Mouse (Mus musculus) urinary bladder, postnatal 4 days (tissue): ENCODE measurements around the gene Soat2.
A peak's percentile ranks its signal among the peaks of the same experiment; 100 is the strongest.

Experiments used
- DNase-seq, 2 experiments: peaks; one replicate each; pipeline ENCODE4 v3.0.0; 2021 to 2022; ENCODE audit warnings: low spot score in 2 of 2

Gene Soat2

DNA sequence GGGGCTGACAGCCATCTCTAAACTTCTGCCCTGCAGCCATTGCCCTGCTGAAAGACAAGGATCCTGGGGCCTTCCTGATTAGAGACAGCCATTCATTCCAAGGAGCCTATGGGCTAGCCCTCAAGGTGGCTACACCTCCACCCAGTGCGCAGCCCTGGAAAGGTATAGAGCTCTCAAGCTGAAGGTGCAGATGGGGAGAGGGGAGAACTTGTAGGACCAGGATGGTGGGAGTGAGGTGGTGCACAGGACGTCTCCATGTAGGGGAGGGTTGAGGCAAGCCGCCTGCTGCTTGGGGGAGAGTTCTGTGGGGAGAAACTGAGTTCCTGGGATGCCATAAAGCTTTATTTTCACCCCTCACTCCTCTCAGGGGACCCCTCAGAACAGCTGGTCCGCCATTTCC, 36.7 kb upstream of the Soat2 start:
- no peak for DNase-seq

DNA sequence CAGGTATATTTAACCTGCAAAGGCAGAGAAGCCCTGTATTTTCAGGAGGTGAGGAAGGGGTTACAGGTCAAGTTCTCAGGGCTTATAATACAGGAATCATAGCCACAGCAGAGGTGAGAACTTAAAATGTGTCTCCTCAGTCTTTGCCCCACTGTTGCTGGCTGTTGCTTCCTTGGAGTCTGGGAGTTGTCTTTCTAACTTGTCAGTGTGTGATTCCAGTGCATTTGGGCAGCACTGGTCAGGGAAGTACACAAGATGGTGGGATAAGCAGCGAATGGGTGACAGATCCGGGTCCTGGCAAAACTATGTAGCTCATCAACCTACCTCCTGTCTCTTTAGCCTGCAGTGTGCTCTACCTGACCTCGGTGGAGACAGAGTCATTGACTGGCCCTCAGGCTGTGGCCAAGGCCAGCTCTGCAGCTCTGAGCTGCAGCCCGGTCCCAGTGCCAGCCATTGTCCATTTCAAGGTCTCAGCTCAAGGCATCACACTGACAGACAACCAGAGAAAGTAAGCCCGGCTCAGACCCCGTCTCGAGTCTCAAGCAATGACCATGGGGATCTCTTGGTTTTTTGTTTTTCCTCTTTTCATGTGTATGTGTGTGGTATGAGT, 35.6 kb upstream of the Soat2 start:
- no peak for DNase-seq

DNA sequence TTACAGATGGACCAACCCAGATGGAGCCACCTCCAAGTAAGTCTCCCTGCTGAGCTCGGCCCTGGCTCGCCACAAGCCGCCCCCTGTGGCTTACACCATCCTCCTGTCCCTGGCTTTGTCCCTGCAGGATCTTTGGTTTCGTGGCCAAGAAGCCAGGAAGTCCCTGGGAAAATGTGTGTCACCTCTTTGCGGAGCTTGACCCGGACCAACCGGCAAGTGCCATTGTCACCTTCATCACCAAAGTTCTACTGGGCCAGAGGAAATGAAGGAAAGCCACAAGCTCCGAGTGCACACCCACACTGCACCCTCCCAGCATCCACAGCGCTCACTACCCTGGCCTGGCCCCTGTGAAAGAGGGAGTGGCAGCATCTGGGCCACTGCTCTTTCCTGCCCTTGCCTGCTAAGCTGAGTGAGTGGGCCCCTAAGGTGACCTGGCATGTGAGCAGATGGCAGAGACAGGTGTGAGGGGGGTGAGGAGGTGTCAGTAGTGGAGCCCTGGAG, 34.5 kb upstream of the Soat2 start:
- no peak for DNase-seq

DNA sequence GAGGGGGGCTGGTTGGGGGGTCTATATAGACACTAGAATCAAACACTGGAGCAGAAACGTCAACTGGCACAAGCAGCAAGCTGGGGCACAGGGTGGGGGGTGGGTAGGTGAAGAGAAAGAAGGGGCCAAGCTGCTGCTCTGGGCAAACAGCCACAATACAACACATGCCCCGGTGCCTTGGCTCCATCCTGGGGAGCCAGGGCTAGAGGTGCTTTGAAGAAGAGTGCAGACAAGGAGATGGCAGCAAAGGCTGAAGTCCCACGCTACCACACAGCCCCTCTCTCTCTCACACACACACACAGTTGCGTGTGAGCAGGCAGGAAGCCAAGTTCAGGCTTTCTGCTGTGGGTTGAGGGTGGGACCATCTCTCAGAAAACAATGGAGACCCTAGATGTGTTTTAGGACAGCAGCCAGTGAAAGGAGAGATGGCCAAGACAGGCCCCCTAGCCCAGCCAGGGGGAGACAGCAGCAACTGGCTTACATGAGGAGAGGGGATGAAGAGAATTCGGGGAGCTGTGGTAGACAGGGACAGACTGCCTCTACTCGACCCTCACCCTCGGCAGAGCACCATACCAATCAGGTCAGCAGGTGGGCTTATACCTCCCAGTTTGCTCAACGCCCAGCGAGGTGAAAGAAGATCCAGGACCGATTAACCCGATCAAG, 33.4 kb upstream of the Soat2 start:
- DNase-seq: no peak

DNA sequence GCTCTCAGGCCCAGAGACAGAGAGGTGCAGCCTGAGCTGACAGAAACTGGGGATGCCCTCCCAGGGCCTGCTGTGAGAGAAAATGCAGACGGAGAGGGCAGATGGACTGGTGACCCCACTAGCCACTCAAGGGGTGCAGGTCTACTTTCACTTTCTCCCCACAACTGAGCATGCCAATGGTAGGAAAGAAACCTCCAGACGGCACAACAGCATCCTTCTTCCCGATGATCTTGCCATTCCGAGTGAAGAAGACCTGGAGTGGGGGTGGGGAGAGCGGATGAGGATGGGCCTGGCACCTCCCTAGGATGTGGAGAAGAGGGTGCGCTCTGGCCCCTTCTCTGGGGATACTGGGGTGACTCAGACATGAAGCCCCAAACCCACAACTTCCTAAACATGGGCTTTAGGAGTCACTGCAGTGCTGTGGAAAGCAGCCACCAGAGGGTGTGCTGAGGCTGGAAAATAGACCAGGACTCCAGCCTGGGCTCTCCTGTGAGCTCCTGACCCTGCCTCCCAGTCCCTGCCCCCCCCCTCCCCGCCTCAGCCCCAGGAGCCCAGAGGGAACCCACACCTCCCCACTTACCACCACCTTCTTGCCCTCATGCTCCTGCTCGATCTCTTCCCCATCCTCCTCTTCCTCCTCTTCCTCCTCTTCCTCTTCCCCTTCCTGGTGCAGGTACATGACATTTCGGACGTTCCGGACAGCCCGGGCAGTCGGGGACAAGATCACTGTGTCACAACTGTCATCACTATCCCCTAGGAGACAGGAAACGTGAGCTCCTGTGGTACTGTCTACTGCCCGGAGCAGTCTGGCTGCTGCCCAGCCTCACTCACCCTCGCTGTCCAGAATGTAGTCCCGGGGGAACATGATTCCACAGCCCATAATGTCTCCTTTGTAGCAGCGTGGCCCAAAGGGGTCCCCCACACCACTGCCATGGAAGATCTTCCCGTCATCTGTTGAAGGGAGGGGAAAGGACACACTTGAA, 32.6 kb upstream of the Soat2 start:
- no peak for DNase-seq

DNA sequence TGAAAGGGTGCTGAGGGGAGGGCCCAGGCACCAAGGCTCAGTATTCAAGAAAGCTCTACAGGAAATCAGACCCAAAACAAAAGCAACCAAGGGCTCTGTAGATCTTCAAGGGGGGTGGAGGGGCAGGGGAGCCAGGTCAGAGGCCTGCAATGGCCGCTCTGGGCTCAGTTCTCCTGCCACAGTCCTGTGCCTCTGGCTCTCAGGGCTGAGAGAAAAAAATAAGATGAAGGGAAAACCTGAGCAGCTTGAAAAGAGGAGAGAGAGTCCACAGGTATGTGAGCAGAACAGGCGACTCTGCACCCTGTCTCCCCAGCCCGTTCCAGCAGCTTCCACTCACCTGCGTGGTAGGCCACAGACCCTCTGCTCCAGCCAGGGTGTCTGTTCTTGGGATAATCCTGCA, 31.7 kb upstream of the Soat2 start:
- no peak for DNase-seq

DNA sequence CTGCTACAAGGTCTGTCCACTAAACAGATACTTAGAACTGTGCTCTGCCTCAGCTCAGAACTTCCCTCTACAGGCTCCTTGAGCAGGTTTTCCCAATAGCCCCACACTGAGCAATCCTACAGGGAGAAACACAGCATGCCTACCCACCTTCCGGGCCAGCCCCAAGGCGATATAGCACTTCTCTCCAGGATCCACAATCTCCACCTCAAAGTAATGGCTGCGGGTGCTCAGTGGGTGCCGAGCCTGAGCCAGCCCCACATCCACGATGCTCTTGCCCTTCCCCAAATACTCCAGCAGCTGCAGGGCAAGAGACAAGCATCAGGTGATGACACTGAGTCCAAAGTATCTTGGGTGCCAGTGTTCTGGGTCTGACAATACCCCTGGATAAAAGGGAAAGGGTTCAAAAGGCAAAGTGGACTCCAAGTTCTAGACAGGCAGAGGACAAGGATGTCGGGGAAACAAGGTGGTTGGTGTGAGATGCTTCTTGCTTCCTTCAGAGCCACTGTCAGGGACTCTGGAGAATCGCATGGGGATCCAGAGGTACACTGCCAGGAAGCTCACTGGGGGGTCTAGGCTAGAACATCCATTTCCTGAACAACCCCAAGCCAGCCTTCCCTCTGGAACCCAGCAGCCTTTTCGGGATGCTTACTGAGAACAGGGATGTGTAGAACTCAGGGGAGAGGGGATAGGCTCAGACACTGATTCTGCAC, 31.1 kb upstream of the Soat2 start:
- no peak for DNase-seq

DNA sequence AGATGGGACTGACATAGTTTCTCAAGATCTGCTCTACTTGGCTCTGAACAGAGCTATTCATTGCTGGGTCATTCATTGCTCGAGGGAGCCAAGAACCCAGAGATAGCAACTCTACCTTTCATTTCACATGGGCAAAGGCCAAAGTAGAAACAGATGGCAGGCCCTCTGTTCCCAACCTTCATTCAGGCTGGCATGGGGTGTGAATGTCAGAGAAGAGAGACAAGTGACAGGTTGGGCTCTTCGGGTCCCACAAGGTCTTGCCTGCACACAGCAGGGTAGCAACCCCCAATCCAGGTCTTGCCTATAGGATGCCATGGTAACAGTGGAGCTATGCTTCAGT, 30.5 kb upstream of the Soat2 start:
- no peak for DNase-seq

DNA sequence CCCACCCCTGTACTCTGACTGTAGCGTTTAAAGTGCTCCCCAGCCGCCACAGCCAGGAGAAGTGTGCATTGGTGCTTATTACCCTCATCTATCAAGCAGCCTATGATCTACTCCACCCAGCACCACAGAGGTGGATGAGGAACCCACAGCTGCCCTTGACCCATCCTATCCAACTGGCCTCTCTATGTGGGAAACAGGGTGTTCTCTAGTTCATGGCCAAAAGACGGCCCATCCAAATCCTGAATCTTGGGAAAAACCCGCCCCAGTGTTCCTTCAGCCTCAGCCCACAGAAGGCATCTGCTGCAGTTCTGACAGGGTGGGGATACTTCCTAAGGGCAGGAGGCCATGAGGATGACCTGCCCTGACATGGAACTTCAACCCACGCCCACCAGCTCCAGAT, 29.8 kb upstream of the Soat2 start:
- peak in 1 of 2 experiments; percentile 57 for DNase-seq

DNA sequence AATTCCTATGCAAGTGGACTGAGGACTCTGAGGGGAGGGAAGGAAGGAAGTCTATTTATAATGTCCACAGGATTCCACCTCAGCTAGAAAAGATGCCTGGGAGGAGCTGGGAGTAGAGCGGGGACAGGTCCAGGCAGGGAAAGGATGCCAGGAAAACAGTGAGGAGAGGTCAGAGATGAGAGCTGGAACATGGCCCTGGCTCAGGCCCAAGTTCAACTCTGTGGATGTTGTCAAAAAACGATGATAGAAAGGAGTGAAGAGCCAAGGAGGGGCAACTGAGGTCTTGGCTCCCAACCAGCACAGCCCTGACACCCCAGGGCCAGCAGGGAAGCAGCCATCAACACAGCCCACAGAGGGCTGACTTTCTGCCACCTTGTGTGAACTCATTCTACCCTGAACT, 24.0 kb upstream of the Soat2 start:
- DNase-seq: no peak

DNA sequence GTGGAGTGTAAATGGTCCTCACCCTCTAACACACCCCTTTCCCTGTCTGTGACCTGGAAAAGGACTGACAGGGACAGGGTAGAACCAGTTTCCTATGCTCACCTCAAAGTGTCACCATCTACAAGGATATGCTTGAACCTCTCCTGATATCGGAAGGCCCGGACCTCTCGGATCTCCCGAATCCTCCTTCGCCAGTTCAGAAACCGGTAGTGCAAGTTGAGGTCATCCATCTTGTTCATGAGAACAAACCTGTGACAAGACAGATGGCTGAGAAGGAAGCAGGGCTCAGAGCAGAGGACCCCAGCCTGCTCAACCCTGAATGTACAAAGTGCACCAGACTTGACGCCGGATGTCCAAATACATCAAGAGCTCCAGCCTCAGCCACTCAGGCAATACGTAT, 17.0 kb upstream of the Soat2 start:
- DNase-seq: no peak

DNA sequence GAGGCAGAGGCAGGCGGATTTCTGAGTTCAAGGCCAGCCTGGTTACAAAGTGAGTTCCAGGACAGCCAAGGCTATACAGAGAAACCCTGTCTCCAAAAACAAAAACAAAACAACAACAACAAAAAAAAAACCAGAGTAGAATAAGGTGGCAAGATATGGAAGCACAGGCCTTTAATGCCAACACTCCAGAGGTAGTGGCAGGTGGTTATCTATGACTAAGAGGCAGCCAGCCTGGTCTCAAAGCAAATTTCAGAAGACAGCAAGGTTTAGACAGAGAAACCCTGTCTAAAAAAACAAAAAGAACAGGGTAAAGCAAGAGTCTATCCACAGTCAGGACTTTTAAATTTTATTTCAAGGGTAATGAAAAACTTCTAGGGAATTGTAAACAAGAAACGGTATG, 15.6 kb upstream of the Soat2 start:
- DNase-seq: no peak

DNA sequence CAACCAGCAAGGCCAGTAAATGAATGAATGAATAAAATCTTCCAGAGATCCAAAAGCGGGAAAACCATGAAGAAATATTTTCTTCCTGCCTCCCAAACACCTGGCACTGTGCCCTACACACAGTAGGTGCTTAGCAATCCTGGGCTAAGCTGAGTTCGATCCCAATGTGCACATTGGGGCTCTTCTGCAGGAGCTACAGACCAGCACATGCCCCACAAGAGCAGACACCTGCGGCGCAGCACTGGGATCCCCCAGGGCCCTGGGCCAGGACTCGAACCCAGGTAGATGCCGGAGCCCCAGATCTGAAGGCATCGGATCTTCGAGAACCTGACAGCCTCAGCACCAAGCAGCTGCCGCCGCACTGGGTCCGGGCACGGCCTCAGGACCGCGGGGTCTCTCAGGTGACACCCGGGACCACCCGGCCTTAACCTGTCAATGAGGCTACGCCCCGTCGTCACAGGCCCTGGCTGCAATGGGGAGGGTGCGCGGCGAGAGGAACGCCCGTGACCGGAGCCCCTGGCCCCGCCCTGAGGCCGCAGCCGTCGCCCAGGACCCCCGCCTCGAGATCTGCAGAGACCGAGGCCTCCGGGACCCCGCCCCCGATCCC, 14.7 kb upstream of the Soat2 start:
- no peak for DNase-seq

DNA sequence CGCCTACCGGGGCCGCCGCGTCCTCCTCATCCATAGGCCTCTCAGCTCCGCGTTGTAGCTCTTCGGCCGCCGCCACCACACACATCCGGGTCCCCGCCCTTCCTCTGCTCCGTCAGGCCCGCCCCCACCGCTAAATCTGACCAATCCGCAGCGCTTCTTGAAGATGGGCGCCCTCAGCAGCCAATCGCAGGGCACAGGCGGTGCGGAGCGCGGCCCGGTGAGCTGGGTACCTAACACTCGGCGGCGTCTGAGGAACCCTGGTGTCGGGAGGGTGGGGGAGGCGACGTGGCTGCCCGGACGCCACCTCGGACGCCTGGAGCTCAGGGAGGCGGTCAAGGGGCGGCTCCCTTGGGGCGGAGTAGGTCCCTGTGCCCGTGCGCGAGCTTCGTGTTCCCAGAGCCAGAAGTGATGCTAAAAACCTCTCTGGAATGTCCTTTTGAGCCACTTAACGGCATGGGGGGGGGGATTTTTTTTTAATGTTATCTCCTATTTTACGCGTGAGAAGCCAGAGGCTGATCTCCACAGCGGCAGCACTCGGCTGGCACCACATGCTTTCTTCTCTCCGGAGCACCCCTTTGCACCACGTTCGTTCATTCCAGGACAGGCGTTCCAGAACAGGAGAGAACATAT, 14.1 kb upstream of the Soat2 start, which contains the start of gene Spryd3:
Gene Spryd3, minus strand, starts transcription at position 106 of the 630 bp plus-strand sequence.
- peak; percentile 96 to 97 for DNase-seq

DNA sequence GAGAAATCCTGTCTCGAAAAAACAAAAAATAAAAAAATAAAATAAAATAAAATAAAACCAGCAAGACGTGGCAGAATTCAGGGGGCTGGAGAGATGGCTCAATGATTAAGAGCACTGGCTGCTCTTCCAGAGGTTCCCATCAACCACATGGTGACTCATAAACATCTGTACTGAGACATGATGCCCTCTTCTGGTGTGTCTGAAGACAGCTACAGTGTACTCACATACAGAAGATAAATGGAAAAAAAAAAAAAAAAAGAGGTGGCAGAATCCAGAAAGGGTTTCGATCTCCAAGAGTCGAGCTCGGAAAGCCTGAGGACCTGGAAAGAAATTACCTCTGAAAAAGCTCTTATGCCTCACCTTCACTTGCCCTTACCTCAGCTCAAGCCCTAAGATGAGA, 9.2 kb upstream of the Soat2 start:
- DNase-seq: no peak

DNA sequence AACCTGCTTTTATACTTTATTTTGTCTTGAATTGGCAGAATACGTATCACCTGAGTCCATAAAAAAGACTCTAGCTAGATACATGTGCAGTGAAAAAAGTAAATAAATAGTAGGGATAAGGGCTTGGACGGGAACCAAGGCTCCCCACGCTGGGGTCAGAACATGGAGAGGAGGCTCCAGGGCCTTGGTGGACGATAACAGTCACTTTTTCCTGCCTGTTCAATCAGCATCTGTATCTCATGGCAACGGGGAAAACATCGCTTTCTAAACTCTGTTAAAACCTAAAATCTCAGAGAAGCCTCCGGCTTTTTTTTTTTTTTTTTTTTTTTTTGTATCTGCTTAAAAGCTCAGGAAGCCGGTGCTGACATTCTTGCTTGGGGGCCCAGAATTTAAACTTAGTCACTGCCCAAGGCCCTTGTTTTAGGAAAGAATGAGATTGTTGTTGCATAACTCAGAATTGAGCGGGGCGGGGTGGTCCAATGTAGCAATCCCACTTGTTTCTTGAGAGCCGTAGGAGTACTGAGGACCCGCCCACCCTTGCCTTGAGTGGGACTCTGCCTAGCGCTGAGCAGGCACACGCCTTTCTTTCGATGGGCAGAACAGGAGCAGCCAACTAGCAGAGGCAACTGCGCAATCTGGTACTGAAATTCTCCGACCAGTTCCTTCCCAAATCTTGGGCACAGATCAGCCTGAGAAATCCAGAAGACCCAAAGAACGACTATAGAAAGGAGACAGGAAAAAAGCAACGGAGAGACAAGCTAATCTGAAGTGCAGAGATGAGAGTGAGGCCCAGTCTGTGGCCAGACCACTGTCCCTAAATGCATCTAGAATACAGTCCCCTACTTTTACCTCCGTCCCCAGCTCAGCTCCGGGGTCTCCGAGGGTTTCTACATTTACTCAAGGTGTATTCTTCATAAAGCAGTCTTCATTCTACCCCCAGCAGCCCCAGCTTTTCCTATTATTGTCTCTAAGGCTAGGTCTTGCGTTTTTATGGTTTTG, 7.1 kb upstream of the Soat2 start:
- DNase-seq: peak in 1 of 2 experiments; percentile 54

DNA sequence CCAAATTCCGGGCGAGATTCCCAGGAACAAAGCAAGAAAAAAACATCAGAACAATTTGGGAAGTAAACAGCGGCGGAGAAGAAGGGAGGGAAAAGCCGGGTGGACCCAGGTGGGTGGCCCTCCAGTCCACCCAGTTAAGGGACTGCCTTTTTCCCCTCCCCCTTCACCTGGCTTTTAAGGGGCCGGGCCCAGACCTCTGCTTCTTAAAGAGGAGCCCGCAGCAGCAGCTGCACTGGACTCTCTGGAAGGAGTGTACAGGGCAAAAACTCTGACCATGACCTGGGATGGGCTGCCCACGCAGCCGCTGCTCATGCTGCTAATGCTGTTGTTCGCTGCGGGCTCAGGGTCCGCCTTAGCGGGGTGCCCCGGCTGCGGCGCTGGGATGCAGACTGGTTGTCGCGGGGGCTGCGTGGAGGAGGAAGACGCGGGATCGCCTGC, 6.0 kb upstream of the Soat2 start, which contains the start of gene Igfbp6:
Gene Igfbp6, plus strand, starts transcription at position 89 of the 438 bp plus-strand sequence.
- peak in 1 of 2 experiments; percentile 37 for DNase-seq

DNA sequence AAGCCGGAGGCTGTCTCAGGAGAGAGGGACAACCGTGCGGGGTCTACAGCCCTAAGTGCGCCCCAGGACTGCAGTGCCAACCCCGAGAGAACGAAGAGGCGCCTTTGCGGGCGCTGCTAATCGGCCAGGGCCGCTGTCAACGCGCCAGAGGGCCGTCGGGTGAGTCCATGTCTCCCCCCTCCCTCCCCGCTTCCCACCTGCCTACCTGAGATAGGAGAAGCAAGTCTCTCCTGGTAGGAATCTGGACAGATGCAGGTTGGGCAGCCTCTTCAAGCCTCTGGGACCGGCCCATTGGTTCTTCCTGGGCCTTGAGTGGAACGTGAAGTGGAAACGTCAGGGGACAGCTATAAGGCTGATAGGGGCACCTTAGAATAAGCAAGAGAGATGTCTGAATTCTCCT, 5.6 kb upstream of the Soat2 start:
- DNase-seq: no peak

DNA sequence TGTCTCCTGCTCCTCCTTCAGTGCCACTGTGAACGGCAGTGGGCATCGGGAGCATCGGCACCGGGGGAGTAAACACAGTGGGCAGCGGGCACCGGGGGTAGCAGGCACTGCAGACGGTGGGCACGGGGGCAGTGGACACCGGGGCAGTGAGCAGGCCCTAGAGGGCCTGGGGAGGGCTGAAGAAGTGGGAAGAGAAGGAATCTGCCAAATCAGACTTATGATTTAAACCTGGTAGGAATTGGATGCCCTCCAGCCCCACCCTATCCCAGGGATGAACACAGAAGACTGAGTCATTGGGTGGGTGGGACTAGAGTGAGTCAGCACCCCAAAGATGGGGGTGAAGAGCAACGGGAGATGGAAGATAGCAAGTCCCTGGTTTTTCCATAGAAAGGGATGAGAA, 5.0 kb upstream of the Soat2 start:
- peak in 1 of 2 experiments; percentile 29 for DNase-seq

DNA sequence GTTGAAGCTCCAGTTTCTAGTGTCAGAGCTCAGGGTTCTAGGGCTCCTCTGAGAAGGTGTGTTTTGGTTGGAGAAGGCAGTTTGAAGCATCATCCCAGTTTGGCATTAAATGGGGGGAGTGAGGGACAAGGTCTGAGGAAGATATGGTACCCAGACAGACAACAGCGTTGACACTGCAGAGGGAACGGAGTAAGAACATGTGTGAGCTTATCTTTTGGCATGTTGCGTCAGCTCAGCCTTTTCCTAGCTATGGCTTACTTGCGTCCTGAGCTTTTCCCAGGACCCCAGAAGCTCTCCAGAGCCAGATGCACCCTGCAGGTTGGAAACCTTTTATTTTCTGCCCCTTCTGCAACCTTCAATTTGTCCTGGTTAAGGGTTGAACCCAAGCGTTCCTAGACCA, 4.2 kb upstream of the Soat2 start:
- no peak for DNase-seq
